Mouse (Mus musculus) layer of hippocampus, adult 6 months (tissue): ENCODE results near the gene Cuedc1. TPM values are rescaled to one million over a fixed set of nuclear protein-coding genes. Genes with fewer than 3 reads are reported as not detected.

Experiments used
- long read RNA-seq, 2 experiments: library from polyadenylated mRNA; unstranded; transcript quantifications; one replicate each; pipeline ENCODE4 v2.0.0; 2019 to 2020
- polyA plus RNA-seq: library from polyadenylated mRNA; unstranded; fragments of <200 nt; fragmentation: Nextera tagmentation; gene quantifications from 2 replicates; pipeline ENCODE4 v1.2.3, GENCODE M21; 2021

Cuedc1 gene
- polyA plus RNA-seq: 4.2 TPM in 2 replicates
- long read RNA-seq, experiment 1, partial matches to known transcripts: 6 of 14 reads
- long read RNA-seq, experiment 1, other reads (novel, unspliced or antisense): 4 of 14 reads
- long read RNA-seq, experiment 2, transcript Cuedc1-205 (6 exons, 1,844 nt): minor isoform, 6 of 30 reads
- long read RNA-seq, experiment 2, transcript Cuedc1-201 (11 exons, 3,180 nt): major isoform, 20 of 30 reads
- long read RNA-seq, experiment 2, partial matches to known transcripts: 1 of 30 reads
- long read RNA-seq, experiment 2, other reads (novel, unspliced or antisense): 2 of 30 reads

DNA sequence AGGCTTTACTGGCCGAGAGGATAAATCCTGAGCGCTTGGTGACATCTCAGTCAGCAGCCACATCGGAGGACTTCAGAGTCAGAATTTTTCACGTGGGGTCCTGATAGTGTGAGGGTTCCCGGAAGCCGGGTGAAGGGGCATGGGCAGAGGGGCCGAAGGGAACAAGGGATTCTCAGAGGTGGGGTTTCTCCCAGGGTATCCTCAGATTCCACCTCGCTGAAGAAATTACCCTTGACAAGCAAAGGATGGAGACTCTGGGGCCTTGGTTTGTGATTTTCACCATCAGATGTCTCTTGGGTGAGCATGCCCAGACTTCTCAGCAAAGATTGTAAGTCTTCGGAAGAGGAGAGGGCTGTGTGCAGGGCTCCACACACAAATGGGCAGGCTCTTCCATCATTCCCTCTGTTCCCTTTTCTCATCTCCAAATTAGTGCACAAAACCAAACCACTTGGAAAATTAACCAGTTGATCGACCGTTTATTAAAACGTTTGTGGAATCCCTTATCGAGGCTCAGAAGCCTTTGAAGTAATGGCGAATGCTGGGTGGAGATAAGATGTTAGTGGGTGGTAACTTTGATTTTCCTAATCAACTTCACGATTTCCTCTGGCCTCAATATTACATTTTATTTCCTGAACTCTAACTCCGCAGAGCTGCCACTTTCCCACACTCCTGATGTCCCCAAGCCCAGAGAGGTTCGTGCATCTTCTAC lies at the start of gene Cuedc1:
Cuedc1 (plus strand) TSS at position 38 of the 709 bp plus-strand sequence.

DNA sequence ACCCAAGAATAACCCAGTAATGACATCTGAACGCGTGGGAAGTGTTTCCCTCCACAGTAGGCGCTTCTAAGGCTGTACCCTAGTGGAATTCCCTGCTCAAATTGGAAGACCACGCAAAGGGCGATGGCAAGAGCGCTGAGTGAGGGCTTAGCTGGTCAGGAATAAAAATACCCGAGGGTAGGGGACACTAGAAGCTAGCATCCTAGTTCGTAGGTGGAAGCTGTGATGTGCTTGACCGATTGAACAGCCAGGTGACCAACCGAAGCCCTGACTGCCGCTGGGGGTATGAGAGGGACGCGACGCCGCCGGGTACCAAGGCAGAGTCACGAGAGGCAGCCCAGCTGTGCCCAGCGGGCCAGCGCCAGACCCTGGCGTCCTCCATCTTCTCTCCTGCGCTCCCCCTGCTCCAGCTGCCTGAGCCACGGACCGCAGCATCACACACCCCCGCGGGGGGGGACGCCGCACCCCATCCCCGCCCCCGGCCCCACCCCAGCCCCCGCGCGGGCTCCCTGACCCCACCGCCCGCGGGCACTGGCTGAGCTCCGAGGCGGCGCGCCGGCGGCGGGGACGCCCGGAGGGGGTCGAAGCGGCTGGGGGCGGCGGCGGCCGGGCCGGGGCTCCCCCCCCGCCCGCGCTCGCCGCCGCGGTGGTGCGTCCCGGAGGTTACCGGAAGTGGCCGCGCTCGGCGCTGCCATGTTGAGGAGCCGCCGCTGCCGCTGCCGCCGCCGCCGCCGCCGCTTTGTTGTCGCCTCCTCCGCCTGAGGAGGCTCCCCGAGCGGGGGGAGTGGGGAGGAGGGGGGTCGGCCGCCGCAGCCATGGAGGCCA lies 30.1 kb upstream of the Cuedc1 start, which contains the start of gene Vezf1:
Vezf1 (plus strand) TSS at position 694 of the 825 bp plus-strand sequence.

DNA sequence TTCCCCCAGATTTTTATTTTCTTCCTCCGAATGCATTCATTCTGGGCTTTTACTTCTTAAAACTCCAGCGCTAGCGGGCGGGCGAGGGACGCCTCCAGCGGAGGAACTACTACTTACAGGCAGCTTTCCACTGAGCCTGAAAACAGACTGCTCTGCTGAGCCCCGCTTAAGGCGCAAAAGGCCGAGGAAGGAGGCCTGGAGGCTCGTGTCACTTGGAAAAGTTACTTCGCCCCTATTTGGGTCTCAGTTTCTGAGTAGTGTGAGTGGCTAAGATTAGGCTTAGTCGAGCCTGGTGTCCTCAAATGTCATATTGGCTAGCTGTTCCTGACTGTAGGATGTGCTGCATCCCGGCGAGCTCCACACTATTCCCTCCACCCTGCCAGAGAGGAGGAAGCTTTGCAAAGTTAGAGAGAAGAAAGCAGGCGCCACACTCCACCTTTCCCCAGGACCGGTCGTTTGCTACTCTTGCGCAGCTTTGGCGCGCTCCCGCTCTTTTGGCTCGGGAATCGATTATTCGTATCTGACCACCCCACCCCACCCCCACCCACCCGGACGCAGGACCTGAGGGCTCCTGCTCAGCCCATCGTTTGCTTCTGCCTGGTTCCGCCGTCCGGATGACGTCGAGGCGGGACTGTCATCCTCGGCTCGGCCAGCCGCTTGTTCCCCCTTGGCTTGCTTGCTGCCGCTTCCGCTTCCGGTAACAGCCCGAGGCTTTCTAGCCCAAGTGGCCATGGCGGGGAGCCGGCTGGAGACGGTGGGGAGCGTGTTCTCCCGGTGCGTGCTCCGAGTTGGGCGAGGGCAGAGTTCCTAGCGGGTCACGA lies 106.1 kb downstream of the Cuedc1 start, which contains the start of gene Mrps23:
Mrps23 (plus strand) TSS at position 677 of the 821 bp plus-strand sequence.

Other genes starting within 250 kb of the Cuedc1 start
- 2.6 and 2.7 TPM in 2 replicates for gene Mks1, start 244.8 kb upstream of the Cuedc1 start, polyA plus RNA-seq
- 0.21 and 0.39 TPM in 2 replicates for gene Epx, start 222.5 kb upstream of the Cuedc1 start, polyA plus RNA-seq
- gene Olfr462, start 205.8 kb upstream of the Cuedc1 start, polyA plus RNA-seq: not detected in 2 replicates
- gene Olfr463, start 200.7 kb upstream of the Cuedc1 start, polyA plus RNA-seq: not detected in 2 replicates
- 0.14 TPM in 1 of 2 replicates, not detected in the other for gene Olfr464, start 177.1 kb upstream of the Cuedc1 start, polyA plus RNA-seq
- gene Dynll2, start 110.5 kb upstream of the Cuedc1 start, polyA plus RNA-seq: 20.3 and 22.7 TPM in 2 replicates
- 11.2 and 13.7 TPM in 2 replicates for gene Srsf1, start 50.7 kb upstream of the Cuedc1 start, polyA plus RNA-seq
- 10.3 and 11.3 TPM in 2 replicates for gene Vezf1, start 29.8 kb upstream of the Cuedc1 start, polyA plus RNA-seq
- gene Mrps23, start 106.3 kb downstream of the Cuedc1 start, polyA plus RNA-seq: 96.5 and 97.8 TPM in 2 replicates
- not detected in 2 replicates for gene Ccdc182, start 196.0 kb downstream of the Cuedc1 start, polyA plus RNA-seq